Mouse (Mus musculus) heart, embryonic 15.5 days (tissue): ENCODE measurements around the gene Sf3b3. TPM values are rescaled to one million over a fixed set of nuclear protein-coding genes. Genes with fewer than 3 reads are reported as not detected.
"Not testable (repeated sequence)": the region's sequence is repeated elsewhere in the genome, so short reads cannot be mapped to it uniquely, and the experiment has no call there.

Source experiments
- ATAC-seq: fragments of 200-750 bp; cut with Nextera tagmentation; replicated peaks from 2 replicates; pipeline ENCODE4 v1.8.0; 2017; ENCODE audit warnings: low read depth, moderate TSS enrichment; ENCODE audit not compliant: insufficient number of reproducible peaks, insufficient read depth, low FRiP score
- H3K27ac ChIP-seq: fragments of 300-500 bp; sonication (generic); 2 replicates; pipeline ENCODE4 v1.5.1; 2015; ENCODE audit warnings: mild to moderate bottlenecking, inconsistent platforms
- H3K27me3 ChIP-seq: fragments of 300-500 bp; sonication (generic); 2 replicates; pipeline ENCODE4 v1.6.1; 2015; ENCODE audit warnings: inconsistent platforms
- H3K36me3 ChIP-seq: fragments of 300-500 bp; sonication (generic); 2 replicates; pipeline ENCODE4 v1.6.1; 2015; ENCODE audit warnings: mild to moderate bottlenecking, inconsistent platforms
- H3K4me1 ChIP-seq: fragments of 300-500 bp; sonication (generic); replicated peaks from 2 replicates; pipeline ENCODE4 v1.6.1; 2015; ENCODE audit warnings: inconsistent platforms
- H3K4me2 ChIP-seq: fragments of 300-500 bp; sonication (generic); 2 replicates; pipeline ENCODE4 v1.6.1; 2015; ENCODE audit warnings: inconsistent platforms, mild to moderate bottlenecking, moderate library complexity
- H3K4me3 ChIP-seq: fragments of 300-500 bp; sonication (generic); 2 replicates; pipeline ENCODE4 v1.5.1; 2015; ENCODE audit warnings: mild to moderate bottlenecking, inconsistent platforms
- H3K9ac ChIP-seq: fragments of 300-500 bp; sonication (generic); 2 replicates; pipeline ENCODE4 v1.6.1; 2015; ENCODE audit warnings: mild to moderate bottlenecking, inconsistent platforms
- H3K9me3 ChIP-seq: fragments of 300-500 bp; sonication (generic); replicated peaks from 2 replicates; pipeline ENCODE4 v1.6.1; 2016; ENCODE audit warnings: inconsistent platforms
- WGBS: fragments of 180-500 bp; shearing (Covaris S2); methylation state at CpG from one replicate; pipeline ENCODE4 v1.1.7; 2015; ENCODE audit warnings: mixed read lengths; 5-methylcytosine and 5-hydroxymethylcytosine counted together
- polyA plus RNA-seq: library from polyadenylated mRNA; unstranded; fragments of >200 nt; fragmentation: Nextera tagmentation; extraction: Ambion mirVana; gene quantifications from 2 replicates; pipeline ENCODE4 v1.2.1, GENCODE M21; 2015

The Sf3b3 gene
- polyA plus RNA-seq, 1 experiment from 2014 or later, result 65.1 TPM

DNA sequence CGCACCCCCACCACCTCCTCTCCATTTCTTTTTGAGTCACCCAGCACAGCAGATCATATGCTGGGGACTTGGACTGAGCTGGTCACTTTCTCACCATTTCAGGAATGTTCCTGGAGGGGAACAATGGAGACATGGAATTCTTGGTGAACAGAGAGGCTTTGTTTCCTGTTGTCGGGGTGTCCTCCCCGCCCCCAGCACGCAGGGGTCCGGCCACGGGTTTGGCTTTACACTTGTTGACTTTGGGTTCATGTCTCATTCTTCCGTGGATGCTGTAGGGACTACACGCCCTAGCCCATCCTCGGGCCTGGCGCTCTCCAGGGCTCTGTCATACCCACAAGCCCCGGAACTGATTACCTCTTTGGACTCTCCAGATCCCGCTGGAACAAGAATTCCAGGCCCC, 57.6 kb downstream of the Sf3b3 start:
- H3K9ac ChIP-seq, result no peak overlapping the region
- no peak overlapping the region for H3K27ac ChIP-seq
- no peak overlapping the region for H3K4me2 ChIP-seq
- 52% methylated on average over 12 of the region's 12 CpGs for WGBS
- no peaks in the 10 kb centered on the region for H3K27me3 ChIP-seq
- no peaks in the 10 kb centered on the region for H3K36me3 ChIP-seq
- peaks cover 18% of the 10 kb centered on the region for H3K4me1 ChIP-seq
- no peaks in the 10 kb centered on the region for H3K9me3 ChIP-seq
- no peak overlapping the region for H3K4me3 ChIP-seq
- no peak for ATAC-seq

DNA sequence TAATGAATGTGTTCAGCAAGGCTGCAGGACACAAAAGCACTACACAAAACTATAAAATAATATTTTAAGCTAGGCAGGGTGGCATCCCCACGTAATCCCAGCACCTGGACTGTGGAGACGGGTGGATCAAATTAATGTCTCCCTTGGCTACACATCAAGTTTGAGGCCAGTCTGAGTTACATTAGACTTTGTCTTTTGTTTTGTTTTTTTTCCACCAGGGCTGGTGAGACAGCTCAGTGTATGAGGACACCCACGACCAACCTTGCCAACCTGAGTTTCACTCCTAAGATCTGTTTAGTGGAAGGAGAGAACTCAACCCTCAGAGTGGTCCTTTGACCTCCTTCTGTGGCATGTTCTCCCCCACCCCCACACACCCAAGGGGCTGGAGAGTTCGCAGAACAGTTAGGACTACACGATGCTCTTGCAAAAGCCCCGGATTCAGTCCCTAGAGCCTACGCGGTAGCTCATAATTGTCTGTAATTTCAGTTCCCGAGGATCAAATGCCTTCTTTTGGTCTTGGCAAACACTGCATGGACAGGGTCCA, 59.1 kb downstream of the Sf3b3 start:
- peaks cover 10% of the 10 kb centered on the region for H3K4me1 ChIP-seq
- 80% methylated on average over 9 of the region's 9 CpGs for WGBS
- no peaks in the 10 kb centered on the region for H3K27me3 ChIP-seq

GRCm38 (mm10) chr8:110786934-110787333, 59.7 kb downstream of the Sf3b3 start:
- no peak for ATAC-seq
- peaks cover 9% of the 10 kb centered on the region for H3K4me1 ChIP-seq
- no peak overlapping the region for H3K4me2 ChIP-seq
- H3K4me3 ChIP-seq, result no peak overlapping the region
- H3K9ac ChIP-seq, result no peak overlapping the region
- H3K9me3 ChIP-seq, result no peaks in the 10 kb centered on the region
- no peaks in the 10 kb centered on the region for H3K36me3 ChIP-seq
- H3K27ac ChIP-seq, result no peak overlapping the region
- no peaks in the 10 kb centered on the region for H3K27me3 ChIP-seq
- 69% methylated on average over 8 of the region's 8 CpGs for WGBS

More for the DNA sequence above, 59.1 kb downstream of the Sf3b3 start:
- Histone ChIP-seq H3K9me3 (no peaks in the 10 kb centered on the region), H3K27ac (no peak overlapping the region), H3K36me3 (no peaks in the 10 kb centered on the region), H3K4me2 (no peak overlapping the region), H3K4me3 (no peak overlapping the region), H3K9ac (no peak overlapping the region)
- ATAC-seq, result no peak

DNA sequence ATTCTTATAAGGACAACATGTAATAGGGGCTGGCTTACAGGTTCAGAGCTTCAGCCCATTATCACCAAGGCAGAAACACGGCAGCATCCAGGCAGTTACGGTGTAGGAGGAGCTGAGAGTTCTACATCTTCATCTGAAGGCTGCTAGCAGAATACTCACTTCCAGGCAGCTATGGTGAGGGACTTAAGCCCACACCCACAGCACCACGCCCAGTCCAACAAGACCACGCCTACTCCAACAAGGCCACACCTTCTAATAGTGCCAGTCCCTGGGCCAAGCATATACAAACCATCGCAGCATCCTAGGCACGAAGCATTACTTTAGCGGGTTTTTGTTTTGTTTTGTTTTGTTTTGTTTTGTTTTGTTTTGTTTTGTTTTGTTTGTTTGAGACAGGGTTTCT, 60.1 kb downstream of the Sf3b3 start:
- not testable (repeated sequence) for H3K9ac ChIP-seq, H3K9me3 ChIP-seq, H3K36me3 ChIP-seq, ATAC-seq, H3K27ac ChIP-seq, H3K4me1 ChIP-seq, H3K27me3 ChIP-seq, H3K4me2 ChIP-seq, H3K4me3 ChIP-seq
- WGBS, result 69% methylated on average over 7 of the region's 7 CpGs

DNA sequence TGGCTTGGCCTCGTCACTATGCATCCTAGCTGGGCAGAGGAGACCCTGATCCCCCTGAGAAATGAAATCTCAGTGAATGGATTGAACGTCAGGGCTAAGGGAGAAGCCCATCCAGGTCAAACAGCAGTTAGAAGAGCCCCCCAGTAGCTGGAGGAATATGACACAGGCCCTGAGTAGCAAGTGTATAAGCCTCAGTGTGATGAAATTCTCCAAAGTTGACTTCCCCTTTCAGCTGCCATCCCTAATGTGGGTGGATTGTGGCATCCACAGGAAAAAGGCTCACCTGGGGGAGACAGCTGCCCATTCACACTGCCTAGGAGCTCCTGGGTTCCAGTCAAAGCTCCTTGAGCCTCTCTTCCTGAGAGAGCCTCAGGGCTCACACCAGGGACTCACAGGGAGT, 61.2 kb downstream of the Sf3b3 start:
- 82% methylated on average over 2 of the region's 2 CpGs for WGBS
- no peak overlapping the region for H3K9ac ChIP-seq
- H3K9me3 ChIP-seq, result no peaks in the 10 kb centered on the region
- no peak overlapping the region for H3K4me3 ChIP-seq
- H3K36me3 ChIP-seq, result no peaks in the 10 kb centered on the region
- H3K27me3 ChIP-seq, result no peaks in the 10 kb centered on the region
- H3K4me1 ChIP-seq, result peaks cover 5% of the 10 kb centered on the region
- H3K27ac ChIP-seq, result no peak overlapping the region
- no peak for ATAC-seq
- H3K4me2 ChIP-seq, result no peak overlapping the region

- Histone ChIP-seq H3K4me1 (0 out of 2 replicates have a peak, but pooled peaks cover 2% of the 10 kb centered on the region), H3K4me3 (no peak overlapping the region), H3K9me3 (no peaks in the 10 kb centered on the region), H3K4me2 (no peak overlapping the region), H3K27ac (no peak overlapping the region), H3K27me3 (no peaks in the 10 kb centered on the region), H3K36me3 (no peaks in the 10 kb centered on the region), H3K9ac (no peak overlapping the region)
- ATAC-seq, result no peak
- 62% methylated on average over 13 of the region's 13 CpGs for WGBS
Observed at GRCm38 (mm10) chr8:110779924-110780718, 66.5 kb downstream of the Sf3b3 start.

GRCm38 (mm10) chr8:110776335-110776734, 70.3 kb downstream of the Sf3b3 start:
- Histone ChIP-seq H3K9ac (no peak overlapping the region), H3K27me3 (no peaks in the 10 kb centered on the region), H3K4me2 (no peak overlapping the region), H3K9me3 (no peaks in the 10 kb centered on the region), H3K4me3 (no peak overlapping the region), H3K27ac (no peak overlapping the region), H3K4me1 (peaks cover 8% of the 10 kb centered on the region; the same call in 1 of the 2 replicates), H3K36me3 (no peaks in the 10 kb centered on the region)
- 93% methylated on average over 3 of the region's 3 CpGs for WGBS
- ATAC-seq, result no peak

- no peaks in the 10 kb centered on the region for H3K9me3 ChIP-seq
- no peak overlapping the region for H3K4me2 ChIP-seq
- no peak overlapping the region for H3K9ac ChIP-seq
- WGBS, result 71% methylated on average over 3 of the region's 3 CpGs
- no peaks in the 10 kb centered on the region for H3K27me3 ChIP-seq
- peaks cover 8% of the 10 kb centered on the region; the same call in 1 of the 2 replicates for H3K4me1 ChIP-seq
- H3K4me3 ChIP-seq, result no peak overlapping the region
- no peaks in the 10 kb centered on the region for H3K36me3 ChIP-seq
- no peak for ATAC-seq
- H3K27ac ChIP-seq, result no peak overlapping the region
Observed at GRCm38 (mm10) chr8:110775721-110776120, 70.9 kb downstream of the Sf3b3 start.

DNA sequence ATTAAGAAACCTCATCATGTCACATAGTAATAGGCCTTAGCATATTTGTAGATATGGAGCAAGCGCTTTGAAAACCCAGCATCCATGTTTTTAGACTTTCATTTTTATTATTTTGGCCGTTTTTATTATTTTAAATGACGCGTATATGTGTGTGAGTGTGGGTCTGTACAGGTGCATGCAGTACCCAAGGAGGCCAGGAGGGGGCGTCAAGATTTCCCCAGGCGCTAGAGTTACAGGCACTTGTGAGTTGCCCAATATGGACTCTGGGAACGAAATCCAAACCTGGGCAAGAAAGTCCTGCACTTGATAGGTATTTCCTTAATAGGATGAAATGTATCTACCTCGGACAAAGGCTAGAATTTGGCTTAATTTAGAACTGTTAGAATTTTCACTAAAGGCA, 71.3 kb downstream of the Sf3b3 start:
- WGBS, result 68% methylated on average over 8 of the region's 8 CpGs
- H3K4me3 ChIP-seq, result no peak overlapping the region
- no peak for ATAC-seq
- H3K4me1 ChIP-seq, result peaks cover 8% of the 10 kb centered on the region; the same call in 1 of the 2 replicates
- H3K27me3 ChIP-seq, result no peaks in the 10 kb centered on the region
- H3K4me2 ChIP-seq, result no peak overlapping the region
- H3K9me3 ChIP-seq, result no peaks in the 10 kb centered on the region
- no peaks in the 10 kb centered on the region for H3K36me3 ChIP-seq
- H3K9ac ChIP-seq, result no peak overlapping the region
- no peak overlapping the region for H3K27ac ChIP-seq

- no peak for ATAC-seq
- 83% methylated on average over 6 of the region's 6 CpGs for WGBS
- Histone ChIP-seq H3K36me3 (no peaks in the 10 kb centered on the region), H3K4me1 (peaks cover 7% of the 10 kb centered on the region; the same call in 1 of the 2 replicates), H3K27me3 (no peaks in the 10 kb centered on the region), H3K4me2 (no peak overlapping the region), H3K27ac (no peak overlapping the region), H3K4me3 (no peak overlapping the region), H3K9ac (no peak overlapping the region), H3K9me3 (no peaks in the 10 kb centered on the region)
Observed at GRCm38 (mm10) chr8:110774725-110775124, 71.9 kb downstream of the Sf3b3 start.

DNA sequence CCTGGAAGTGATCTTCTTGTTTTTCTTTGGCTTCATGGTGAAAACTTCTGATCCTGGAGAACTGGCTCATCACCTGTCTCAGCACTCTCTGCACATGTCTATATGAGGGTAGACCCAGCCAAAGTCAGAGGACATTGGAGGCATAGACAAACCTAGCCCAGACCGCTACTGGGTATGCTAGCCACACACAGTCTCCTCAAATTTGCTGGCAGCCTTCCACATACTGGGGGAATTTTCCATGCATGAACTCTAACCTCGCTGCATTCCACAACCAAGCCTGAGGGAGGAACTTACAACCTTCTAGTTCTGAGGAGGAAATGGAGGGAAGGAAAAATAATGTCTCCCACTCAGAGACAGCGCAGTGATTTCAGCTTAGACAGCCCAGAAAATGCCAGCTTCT, 72.5 kb downstream of the Sf3b3 start:
- ATAC-seq, result no peak
- H3K9ac ChIP-seq, result no peak overlapping the region
- H3K9me3 ChIP-seq, result no peaks in the 10 kb centered on the region
- H3K4me3 ChIP-seq, result no peak overlapping the region
- peaks cover 6% of the 10 kb centered on the region; the same call in 1 of the 2 replicates for H3K4me1 ChIP-seq
- 47% methylated on average over 3 of the region's 3 CpGs for WGBS
- H3K27ac ChIP-seq, result no peak overlapping the region
- no peaks in the 10 kb centered on the region for H3K36me3 ChIP-seq
- H3K4me2 ChIP-seq, result no peak overlapping the region
- H3K27me3 ChIP-seq, result no peaks in the 10 kb centered on the region

GRCm38 (mm10) chr8:110772452-110772851, 74.1 kb downstream of the Sf3b3 start:
- 0 out of 2 replicates have a peak, but pooled peaks have one; percentile 50 for ATAC-seq
- H3K27ac ChIP-seq, result peak overlapping the region; percentile 46; the same call in 1 of the 2 replicates
- H3K27me3 ChIP-seq, result no peaks in the 10 kb centered on the region
- H3K36me3 ChIP-seq, result no peaks in the 10 kb centered on the region
- H3K9me3 ChIP-seq, result no peaks in the 10 kb centered on the region
- H3K9ac ChIP-seq, result no peak overlapping the region
- WGBS, result 43% methylated on average over 7 of the region's 7 CpGs
- no peak overlapping the region for H3K4me2 ChIP-seq
- no peak overlapping the region for H3K4me3 ChIP-seq
- H3K4me1 ChIP-seq, result peaks cover 6% of the 10 kb centered on the region; the same call in 1 of the 2 replicates
